Mouse (Mus musculus) common myeloid progenitor, adult 5-6 weeks (primary cell): ENCODE results near the gene Slc44a4. TPM values are rescaled to one million over a fixed set of nuclear protein-coding genes. Genes with fewer than 3 reads are reported as not detected.

Experiments used
- ATAC-seq: replicated peaks from 2 replicates; pipeline ENCODE4 v1.8.0; 2016; ENCODE audit warnings: low read depth, mild to moderate bottlenecking, moderate TSS enrichment, inconsistent platforms; ENCODE audit not compliant: poor library complexity, severe bottlenecking
- total RNA-seq: library from RNA; stranded (forward); fragments of 200-1000, 187-1606 nt; gene quantifications from 2 replicates; pipeline ENCODE4 v1.2.3, GENCODE M21; 2017

The Slc44a4 gene
- not detected in 2 replicates for total RNA-seq

DNA sequence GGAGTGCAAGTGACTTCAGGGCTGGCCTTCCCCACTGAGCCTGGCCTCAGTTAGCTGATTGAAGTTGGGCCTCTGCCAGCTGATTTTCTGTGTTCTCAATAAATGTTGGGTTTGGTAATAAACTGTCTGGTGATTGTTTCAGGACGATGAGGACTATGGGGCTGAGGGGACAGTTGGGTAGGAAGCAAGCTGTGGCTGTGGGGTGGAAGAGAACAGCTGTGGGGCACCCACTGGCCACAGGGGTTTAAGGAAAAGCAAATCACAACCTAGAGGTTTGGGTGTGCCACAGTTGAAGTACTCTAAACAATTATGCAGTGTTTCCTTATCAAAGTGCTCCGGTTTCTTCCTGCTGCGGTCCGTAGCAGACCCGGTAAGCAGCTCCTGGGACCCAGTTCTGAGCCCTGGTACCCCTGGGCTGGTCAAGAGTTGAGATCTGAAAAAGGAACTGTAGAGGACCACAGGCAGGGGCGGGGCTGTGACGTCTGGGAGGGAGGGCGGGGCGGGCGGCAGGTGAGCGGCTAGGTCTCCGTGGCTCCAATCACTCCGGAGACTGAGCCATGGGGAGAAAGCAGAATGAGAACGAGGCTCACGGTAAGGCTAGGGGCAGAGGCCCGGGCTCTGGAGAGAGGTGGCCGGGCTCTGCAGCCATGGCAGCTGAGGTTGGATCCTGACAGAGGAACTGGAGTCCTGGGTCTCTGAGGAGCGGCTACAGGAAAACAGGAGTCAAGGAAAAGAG, at the start of gene Slc44a4:
TSS of gene Slc44a4 (plus strand) at position 537 of the 736 bp plus-strand sequence.
- ATAC-seq: no peak

DNA sequence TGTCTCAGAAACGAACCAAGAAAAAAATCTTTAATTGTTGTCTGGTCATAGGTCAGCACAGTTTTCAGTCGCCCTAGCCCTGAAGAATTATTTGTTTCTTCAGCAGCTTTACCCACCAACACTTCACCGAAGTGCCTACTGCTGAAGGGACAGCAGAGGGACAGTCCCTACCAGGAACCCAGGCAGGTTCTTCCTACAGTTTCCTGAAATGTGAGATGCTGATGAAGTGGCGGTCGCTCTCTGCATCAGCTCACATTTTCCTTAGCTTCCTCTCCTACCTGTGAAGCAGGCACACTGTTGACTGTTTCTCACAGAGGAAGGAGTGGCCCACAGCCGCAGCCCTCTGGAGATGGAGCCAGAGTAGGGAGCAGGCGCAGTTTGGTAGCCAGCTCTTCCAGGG, 48.3 kb upstream of the Slc44a4 start:
- no peak for ATAC-seq

DNA sequence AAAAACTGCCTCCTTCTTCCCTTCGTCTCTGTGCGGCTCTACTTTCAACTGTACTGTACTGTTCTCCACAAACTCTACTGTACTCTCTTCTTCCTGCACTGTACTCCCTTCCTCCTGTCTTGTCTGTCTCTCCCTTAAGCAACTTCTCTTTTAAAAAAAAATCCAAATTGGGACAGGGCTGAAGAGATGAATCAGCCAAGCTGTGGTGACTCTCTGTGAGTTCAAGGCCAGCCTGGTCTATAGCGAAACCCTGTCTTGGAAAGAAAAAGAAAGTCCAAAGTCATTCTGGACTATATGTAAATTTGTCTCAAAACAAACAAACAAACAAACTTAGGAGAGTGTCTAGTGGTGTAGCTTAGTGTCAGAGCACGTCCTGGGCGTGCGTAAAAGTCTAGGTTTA, 39.9 kb upstream of the Slc44a4 start:
- ATAC-seq: no peak

DNA sequence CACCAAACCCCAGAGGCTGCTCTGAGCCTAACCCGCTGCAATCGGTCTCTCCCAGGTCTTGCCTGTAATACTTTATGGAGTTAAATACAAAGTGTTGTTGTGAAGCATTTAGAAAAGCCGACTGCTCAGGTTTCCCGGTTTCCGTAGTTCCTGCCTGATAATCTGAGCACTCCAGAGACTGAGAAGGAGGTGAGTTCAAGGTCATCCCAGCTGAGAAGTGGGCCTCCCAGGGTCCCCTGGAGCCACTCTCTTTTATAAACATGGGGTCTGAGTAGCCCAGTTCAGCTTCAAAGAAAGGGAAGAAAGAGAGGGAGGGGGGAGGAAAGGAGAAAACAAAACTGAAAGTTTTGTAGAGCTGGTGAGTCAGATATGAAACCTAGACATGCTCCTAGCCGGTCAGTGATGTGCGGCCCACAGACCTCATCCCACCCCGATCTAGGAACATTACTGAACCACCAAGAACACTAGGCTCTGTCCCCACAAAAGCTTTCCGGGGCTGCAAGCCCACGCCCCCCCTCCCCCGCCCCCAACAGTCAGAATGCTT, 34.9 kb upstream of the Slc44a4 start, which contains the start of gene Zbtb12:
TSS of gene Zbtb12 (plus strand) at position 148 of the 544 bp plus-strand sequence.
- ATAC-seq: peak; percentile 45; the same call in 1 of the 2 replicates

DNA sequence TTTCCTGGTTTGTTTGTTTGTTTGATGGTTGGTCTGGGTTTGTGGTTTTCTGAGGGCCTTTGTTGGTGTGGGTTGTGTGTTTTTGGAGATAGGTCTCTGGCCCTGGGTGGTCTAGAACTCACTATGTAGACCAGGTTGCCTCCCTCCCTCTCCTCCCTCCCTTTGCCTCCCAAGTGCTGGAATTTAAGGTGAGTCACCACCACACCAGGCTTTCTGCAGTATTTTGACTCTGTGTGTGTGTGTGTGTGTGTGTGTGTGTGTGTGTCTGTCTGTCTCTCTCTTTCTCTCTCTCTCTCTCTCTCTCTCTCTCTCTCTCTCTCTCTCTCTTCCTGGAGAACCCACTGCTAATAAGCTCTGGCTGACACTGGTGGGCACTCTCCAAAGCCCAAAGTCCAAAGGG, 33.1 kb upstream of the Slc44a4 start:
- no peak for ATAC-seq

DNA sequence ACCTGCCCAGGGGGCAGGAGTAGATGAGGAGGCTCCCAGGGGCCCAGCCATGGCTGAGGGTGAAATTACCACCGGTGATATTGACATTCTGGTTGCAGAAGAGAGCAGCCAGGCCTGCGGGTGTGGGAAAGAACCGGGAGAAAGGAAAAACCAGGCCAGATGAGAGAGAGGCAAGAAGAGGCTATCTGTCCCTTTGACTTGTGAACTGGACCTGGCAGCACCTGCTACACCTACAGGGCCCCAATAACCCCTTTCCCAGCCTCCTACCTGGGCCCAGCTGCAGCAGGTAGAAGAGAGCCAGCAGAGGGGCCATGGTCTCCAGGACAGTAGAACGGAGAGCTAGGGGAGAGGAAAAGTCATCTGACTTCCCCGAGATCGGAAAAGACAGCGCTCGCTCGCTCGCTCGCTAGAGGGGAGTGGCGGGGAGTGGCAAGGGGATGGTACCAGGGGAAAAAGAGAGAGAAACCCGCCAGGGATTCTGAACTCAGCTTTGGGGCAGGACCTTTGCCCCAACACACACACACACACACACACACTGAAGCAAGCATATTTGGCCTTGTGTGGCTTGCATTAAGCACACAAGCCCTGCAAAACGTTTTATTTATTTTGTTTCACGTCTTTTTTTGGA, 32.5 kb upstream of the Slc44a4 start, which contains the start of gene Gm20547:
TSS of gene Gm20547 (minus strand) at position 360 of the 628 bp plus-strand sequence.
- ATAC-seq: no peak

DNA sequence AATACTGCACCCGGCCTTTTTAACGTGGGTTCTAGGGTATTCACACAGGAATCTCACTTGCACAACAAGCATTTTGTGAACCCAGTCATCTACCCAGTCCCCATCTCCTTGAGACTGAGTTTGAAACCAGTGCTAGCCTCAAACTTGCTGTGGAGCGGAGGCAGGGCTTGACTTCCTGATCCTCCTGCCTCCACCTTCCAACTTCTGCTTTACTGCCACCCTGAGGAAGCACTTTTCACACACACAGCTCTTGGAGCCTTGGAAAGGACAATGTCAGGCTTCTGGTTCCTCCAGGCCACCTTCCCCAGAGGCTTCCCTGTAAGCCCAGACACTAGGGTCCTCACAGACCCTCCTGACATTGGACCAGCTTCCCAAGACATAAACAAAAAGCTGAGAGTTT, 30.9 kb upstream of the Slc44a4 start:
- peak; percentile 61; the same call in 1 of the 2 replicates for ATAC-seq

DNA sequence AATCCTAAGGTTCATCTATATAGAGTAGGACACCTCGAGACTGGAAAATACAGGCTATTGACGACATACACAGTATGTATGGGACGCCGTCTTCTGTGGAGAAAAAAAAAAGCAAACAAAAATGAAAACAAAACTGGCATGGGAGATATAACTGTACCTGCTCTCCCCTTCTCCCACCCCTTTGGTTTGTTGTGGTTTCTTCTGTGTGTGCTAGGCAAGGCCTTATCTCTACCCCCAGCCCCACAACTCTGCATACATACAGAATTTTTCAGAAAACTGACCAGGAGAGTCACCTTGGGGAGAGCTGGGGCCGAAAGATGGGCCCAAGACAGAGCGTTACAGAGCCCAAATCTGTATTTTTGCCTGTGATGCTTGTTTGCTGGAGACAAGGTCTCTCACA, 29.6 kb upstream of the Slc44a4 start:
- no peak for ATAC-seq

DNA sequence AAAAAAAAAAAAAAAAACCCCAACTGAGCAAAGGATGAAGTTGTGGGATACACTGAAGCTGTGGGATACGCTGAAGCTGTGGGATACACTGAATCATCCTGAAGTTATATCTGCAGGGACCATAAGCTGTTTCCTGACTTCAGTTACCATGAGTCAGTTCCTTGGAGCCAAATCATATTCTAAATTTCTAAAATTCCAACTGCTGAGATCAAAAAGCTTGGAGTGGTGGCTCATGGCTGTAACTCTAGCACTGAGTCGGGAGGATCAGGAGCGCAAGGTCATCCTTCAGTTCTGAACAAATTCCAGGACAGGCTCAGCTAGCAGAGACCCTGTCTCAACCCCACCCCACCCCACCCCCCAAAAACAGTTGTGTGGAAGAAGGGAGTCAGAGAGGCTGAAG, 28.7 kb upstream of the Slc44a4 start:
- no peak for ATAC-seq

DNA sequence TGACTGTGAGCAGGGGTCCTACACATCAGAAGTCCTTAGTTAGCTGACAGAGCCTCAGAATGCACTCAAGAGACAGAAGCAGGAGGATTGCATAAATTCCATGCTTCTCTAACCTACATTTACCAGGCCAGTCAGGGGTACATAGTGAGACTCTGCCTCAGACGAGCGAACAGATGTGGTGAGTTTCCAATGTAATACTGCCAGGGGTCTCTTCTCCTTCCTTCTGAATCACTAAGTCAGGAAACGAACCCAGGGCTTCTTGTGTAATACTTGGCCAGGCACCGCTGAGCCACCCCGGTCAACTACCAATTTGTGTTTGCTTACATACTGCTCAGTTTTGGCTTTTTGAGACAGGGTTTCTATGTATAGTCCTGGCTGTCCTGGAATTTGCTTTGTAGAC, 26.3 kb upstream of the Slc44a4 start:
- peak; percentile 34 for ATAC-seq

DNA sequence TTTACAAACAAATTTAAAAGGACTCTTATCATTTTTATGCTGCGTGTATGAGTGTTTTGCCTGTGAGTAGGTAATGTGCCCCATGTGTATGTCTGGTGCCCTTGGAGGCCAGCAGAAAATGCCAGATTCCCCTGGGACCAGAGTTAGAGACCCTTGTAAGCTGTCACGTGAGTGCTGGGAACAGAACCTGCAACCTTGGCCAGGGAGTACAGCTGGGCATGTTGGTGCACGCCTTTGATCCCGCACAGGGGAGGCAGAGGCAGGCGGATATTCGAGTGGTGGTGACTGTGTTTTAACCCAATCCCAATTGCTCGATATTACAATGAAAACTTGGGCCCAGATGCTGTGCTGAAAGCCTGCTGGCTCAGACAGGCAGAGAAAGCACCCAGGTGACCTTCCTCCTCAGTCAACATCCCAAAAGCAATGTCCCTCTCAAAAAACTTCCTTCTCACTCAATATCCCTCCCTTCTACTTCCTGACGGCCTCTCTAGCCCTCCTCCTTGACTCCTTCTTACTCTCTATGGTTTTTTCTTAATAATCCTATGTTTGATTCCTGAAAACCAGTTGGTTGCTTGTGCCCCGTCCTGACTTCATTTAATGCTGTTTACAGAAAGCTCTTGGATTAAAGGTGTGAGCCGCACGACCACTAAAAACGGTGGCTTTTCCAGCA, 24.1 kb upstream of the Slc44a4 start:
- ATAC-seq: no peak

DNA sequence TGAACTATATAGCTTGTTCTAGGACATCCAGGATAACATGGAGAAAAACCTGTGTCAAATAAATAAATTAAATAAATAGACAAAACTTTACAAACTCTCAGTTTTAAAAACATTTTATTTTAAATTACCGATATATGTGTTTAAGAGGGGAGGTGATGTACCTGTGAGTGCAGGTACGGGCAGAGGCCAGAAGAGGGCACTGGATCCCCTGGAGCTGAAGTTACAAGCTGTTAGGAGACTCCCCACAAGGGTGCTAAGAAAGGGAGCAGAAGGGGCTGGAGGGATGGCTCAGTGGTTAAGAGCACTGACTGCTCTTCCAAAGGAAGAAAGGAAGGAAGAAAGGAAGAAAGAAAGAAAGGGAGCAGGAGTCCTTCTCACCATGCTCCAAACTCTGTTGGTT, 22.9 kb upstream of the Slc44a4 start:
- ATAC-seq: no peak

DNA sequence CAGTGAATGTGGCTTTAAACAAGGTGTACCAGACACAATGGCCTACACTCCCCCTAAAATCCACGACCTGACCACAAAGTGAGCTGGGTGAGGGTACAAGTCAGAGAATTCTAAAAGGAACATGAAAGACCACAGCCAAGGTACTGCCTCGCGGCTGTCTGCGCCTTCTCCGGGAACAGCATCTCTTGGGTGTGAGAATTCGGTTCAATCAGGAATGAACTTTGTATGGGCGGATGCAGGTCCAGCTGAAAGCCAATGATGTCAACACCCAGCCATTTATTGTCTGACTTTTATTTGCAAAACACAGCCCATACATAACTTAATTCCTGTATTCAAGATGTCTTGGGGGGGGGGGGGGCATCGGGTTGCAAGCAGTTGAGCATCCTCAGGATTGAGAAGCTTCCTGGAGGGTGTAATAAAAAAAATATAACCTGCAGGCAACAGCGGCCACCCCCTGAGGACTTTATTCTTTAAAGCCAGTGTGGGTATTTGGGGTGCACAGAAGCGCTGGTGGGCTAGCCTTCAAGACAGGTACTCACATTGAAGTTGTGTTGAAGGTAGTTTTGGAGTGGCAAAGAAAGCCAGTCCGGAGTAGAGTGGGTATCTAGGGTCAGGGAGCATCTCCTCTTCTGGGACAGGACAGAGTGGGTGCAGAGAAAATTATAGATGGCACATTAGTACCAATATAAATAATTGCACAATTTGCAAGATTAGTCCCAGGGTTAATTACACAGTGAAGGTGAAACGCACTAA, 21.0 kb upstream of the Slc44a4 start:
- ATAC-seq: no peak

DNA sequence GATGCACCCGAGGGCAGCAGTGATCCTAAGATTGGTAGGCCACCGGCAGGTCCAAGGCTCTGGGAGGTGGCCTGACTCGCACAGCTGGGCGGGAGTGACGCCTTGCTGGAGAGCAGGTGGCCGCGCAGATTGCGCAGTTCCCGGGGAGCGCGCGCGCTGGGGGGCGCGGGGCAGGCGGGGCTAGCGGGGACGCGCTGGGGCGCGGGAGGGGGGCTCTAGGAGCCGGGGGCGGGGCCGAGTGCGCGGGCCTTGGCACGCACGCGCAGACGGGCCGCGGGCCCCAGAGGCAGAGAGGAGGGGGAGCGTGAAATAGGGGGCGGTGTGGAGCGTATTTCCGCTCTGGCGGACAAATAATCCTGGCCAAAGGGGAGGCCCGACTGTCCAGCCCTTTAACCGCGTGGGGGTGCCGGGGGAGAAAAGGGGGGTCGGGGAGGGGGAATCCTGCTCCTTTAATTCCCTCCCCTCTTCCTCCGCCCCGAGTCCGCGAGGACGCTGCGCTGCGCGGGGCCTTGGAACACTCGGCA, 20.1 kb upstream of the Slc44a4 start:
- ATAC-seq: peak; percentile 57

DNA sequence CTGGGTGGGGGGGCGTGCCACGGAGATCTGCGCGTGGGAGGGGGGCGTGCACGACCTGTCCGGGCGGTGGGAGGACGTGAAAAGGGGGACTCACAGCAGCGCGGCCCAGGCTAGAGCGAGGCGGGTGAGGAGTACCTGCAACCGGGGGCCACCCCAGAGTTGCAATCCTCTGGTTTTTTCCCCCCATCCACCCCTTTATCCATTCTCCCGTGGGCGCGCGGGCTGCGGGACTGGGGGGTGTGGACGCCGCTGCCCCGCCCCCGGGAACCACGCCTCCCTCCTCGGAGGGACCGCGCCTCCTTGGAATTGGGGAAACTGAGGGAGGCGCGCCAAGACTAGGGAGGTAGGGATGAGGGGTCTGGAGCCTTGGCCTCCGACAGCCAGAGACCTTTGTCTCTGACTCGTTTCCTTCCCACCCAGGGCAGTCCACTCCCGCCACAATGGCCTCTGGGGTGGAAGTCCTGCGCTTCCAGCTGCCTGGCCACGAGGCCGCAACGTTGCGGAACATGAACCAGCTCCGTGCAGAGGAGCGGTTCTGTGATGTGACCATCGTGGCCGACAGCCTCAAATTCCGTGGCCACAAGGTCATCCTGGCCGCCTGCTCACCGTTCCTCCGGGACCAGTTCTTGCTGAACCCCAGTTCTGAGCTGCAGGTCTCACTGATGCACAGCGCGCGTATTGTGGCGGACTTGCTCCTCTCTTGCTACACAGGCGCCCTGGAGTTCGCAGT, 19.3 kb upstream of the Slc44a4 start:
- ATAC-seq: no peak

DNA sequence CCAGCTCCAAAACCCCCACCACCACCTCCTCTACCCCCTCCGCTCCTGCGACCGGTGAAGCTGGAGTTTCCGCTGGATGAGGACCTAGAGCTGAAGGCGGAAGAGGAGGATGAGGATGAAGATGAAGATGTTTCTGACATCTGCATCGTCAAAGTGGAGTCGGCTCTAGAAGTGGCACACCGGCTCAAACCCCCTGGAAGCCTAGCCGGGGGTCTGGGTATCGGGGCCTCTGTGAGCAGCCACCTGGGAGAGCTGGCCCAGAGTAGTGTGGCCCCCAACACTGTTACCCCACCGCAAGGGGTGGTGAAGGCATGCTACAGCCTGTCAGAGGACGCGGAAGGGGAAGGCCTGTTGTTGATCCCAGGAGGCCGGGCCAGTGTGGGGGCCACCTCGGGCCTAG, 18.5 kb upstream of the Slc44a4 start:
- no peak for ATAC-seq

DNA sequence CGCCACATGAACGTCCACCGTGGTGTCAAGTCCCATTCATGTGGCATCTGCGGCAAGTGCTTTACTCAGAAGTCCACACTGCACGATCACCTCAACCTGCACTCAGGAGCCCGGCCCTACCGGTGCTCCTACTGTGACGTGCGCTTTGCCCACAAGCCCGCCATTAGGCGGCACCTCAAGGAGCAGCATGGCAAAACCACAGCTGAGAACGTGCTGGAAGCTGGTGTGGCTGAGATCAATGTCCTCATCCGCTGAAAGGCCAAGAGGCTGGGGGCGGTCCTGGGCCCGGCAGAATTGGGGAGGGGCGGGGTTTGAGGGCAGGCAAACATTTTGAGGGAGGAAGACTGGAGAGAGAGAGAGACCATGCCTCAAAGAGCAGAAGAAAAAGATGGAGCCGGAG, 17.9 kb upstream of the Slc44a4 start:
- ATAC-seq: no peak

DNA sequence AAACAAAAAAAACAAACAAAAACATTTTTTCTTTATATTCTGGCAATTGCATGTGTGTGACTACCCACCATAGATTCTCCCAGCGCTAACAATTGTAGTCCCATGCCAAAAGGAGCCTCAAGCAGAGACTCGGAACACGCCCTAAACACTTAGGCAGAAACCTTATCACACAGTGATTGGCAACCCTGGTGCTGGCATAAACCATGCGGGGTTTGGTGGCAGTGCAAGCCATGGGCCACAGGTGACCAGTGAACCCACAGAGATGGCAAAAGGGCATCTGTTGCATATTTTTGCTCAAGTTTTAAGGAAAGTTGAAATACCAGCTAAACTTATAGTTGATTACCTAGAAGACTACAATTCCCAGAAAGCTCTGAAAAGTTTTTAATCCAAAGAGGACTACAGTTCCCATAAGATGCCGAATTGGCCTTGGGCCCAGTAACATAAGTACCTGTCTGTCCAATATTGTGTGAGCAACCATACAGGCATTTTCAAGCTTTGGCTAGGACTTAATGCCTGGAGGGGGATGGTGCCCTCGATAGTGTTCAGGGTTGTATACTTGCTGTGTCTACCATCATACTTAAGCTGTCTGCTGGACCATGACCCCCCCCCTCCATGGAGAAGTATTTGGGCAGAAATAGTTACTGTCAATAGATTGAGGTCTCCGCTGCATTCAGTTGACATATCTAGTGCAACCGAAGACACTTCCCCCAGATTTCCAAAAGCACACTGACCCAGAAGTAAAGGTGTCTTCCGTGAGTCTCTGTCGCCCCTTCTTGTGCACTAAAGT, 16.7 kb upstream of the Slc44a4 start:
- ATAC-seq: 0 out of 2 replicates have a peak, but pooled peaks have one; percentile 13
